Mouse (Mus musculus) splenic B cell, adult 2 months (primary cell): ENCODE data around the gene Macrod2.

Source experiments
- DNase-seq: peaks from one replicate; pipeline ENCODE4 v3.0.0-alpha.2; 2011; ENCODE audit warnings: low read depth, low spot score
- H3K27me3 ChIP-seq: 2 replicates; pipeline ENCODE4 v1.6.1; 2012; ENCODE audit warnings: mild to moderate bottlenecking, low read length, moderate library complexity, mixed read lengths; ENCODE audit not compliant: control insufficient read depth, poor library complexity, insufficient read depth, severe bottlenecking
- H3K36me3 ChIP-seq: 2 replicates; pipeline ENCODE4 v1.6.1; 2012; ENCODE audit warnings: mild to moderate bottlenecking, low read length, moderate library complexity, mixed read lengths; ENCODE audit not compliant: control insufficient read depth, poor library complexity, insufficient read depth, severe bottlenecking

Gene Macrod2

GRCm38 (mm10) chr2:142254566-142254965 lies 1859.5 kb downstream of the Macrod2 start:
- no peak for DNase-seq
- Histone ChIP-seq H3K27me3 (no peaks in the 10 kb centered on the region), H3K36me3 (no peaks in the 10 kb centered on the region)

DNA sequence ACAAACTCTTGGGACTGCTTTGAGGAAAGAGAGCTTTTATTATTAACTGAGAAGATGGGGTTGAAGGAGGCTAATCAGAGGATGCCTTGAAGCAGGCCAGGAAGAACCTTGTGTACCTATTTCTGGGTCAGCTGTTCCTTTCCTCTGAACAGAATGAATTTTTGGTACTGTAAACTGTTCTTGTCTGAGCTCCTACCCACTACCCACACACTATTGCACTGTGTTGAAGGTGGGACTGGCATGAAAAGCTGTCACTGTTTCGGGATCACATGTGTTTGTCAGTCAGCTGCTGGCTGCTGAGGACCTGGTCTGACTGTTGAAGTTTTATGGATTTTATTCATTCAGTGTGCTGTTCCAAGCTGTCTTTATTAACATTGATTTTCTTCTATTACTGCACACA lies 1862.4 kb downstream of the Macrod2 start:
- H3K27me3 ChIP-seq, result no peaks in the 10 kb centered on the region
- no peak for DNase-seq

GRCm38 (mm10) chr2:142261046-142261445 lies 1865.9 kb downstream of the Macrod2 start:
- Histone ChIP-seq H3K36me3 (no peaks in the 10 kb centered on the region), H3K27me3 (no peaks in the 10 kb centered on the region)
- no peak for DNase-seq

More for the DNA sequence above, 1862.4 kb downstream of the Macrod2 start:
- H3K36me3 ChIP-seq, result no peaks in the 10 kb centered on the region

- no peak for DNase-seq
- no peaks in the 10 kb centered on the region for H3K27me3 ChIP-seq
- H3K36me3 ChIP-seq, result no peaks in the 10 kb centered on the region
Measured at GRCm38 (mm10) chr2:142264697-142265096, 1869.6 kb downstream of the Macrod2 start.

- Histone ChIP-seq H3K27me3 (no peaks in the 10 kb centered on the region), H3K36me3 (no peaks in the 10 kb centered on the region)
- no peak for DNase-seq
Measured at GRCm38 (mm10) chr2:142267836-142268235, 1872.7 kb downstream of the Macrod2 start.

- Histone ChIP-seq H3K27me3 (no peaks in the 10 kb centered on the region), H3K36me3 (no peaks in the 10 kb centered on the region)
- DNase-seq, result no peak
Measured at GRCm38 (mm10) chr2:142286761-142287160, 1891.7 kb downstream of the Macrod2 start.

- Histone ChIP-seq H3K36me3 (no peaks in the 10 kb centered on the region), H3K27me3 (no peaks in the 10 kb centered on the region)
- DNase-seq, result no peak
Measured at GRCm38 (mm10) chr2:142294831-142295230, 1899.7 kb downstream of the Macrod2 start.

DNA sequence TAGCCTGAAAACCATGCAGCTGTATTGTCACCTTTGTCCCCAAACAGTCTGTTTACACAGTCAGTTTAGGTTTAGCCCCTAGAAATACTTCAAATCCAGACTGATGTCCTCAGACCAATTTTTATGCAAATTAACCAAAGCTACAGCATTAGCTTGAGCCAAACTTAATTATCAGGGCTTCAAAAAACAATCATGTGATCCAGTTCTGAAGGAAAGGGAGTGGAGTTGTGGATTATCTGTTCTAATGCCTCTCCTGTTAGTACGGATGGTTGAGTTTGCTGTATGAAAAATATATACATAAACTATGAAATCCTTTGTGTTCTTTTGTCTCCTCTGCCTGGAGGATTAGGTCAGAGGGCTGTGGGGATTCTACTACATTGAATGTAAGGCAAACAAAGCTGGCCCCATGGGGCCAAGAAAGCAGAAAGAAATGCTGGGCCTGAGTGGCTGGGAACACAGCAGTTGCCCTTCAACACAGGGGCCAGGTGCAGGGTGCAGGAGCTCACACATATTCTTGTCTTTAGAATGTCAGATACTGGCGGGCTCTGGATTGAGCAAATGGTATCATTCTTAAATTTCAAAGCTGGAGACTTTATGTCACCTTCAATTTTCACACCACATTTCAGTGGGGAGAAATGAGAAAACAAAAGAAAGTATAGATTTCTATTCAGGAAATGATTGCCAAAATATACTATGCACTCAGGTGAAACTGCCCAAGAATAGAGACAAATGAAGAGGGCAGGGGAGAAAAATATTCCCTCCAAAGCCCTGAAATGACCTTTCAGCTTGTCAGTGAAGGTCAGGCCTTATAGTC lies 1908.2 kb downstream of the Macrod2 start:
- no peak for DNase-seq

DNA sequence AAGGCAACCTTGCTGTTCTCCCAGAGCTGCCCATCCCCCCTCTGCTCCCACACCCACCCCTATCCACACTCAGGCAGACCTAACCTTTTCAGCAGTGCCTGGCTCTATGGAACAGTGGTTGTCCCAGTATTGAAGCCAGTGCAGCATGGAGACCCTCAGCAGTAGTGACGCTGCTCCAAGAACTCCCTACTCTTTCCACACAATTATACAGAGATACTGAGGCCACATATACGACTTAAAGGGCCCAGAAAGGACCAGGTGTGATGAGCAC lies 1908.7 kb downstream of the Macrod2 start:
- no peaks in the 10 kb centered on the region for H3K27me3 ChIP-seq
- no peak for DNase-seq
- no peaks in the 10 kb centered on the region for H3K36me3 ChIP-seq

More for the DNA sequence above, 1908.2 kb downstream of the Macrod2 start:
- Histone ChIP-seq H3K27me3 (no peaks in the 10 kb centered on the region), H3K36me3 (no peaks in the 10 kb centered on the region)

- H3K27me3 ChIP-seq, result no peaks in the 10 kb centered on the region
- H3K36me3 ChIP-seq, result no peaks in the 10 kb centered on the region
- DNase-seq, result no peak
Measured at GRCm38 (mm10) chr2:142323158-142323557, 1928.0 kb downstream of the Macrod2 start.

GRCm38 (mm10) chr2:142326737-142327136 lies 1931.6 kb downstream of the Macrod2 start:
- DNase-seq, result no peak

DNA sequence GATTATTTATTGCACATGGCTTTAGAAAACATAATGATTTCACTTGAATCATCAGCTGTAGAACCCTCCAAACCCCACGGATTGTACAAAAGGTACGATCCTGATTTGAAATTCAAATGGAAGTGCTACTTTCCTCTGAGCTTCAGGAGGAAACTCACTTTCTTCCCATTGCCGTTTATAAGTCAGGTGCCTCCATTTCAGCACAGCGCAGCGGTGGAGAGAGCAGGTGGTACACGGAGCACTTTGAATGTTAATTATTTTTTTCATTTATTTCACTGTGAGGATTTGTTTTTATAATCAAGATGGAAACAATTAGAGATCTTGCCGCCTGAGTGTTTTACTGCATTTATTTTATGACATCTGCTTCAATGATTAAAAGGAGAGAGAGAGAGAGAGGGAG lies 1934.7 kb downstream of the Macrod2 start:
- no peaks in the 10 kb centered on the region for H3K36me3 ChIP-seq
- DNase-seq, result no peak
- H3K27me3 ChIP-seq, result no peaks in the 10 kb centered on the region

More at GRCm38 (mm10) chr2:142326737-142327136, 1931.6 kb downstream of the Macrod2 start:
- no peaks in the 10 kb centered on the region for H3K36me3 ChIP-seq
- H3K27me3 ChIP-seq, result no peaks in the 10 kb centered on the region

GRCm38 (mm10) chr2:142334441-142335102 lies 1939.5 kb downstream of the Macrod2 start:
- DNase-seq, result no peak
- no peaks in the 10 kb centered on the region for H3K27me3 ChIP-seq
- no peaks in the 10 kb centered on the region for H3K36me3 ChIP-seq

GRCm38 (mm10) chr2:142335103-142335999 lies 1940.2 kb downstream of the Macrod2 start:
- Histone ChIP-seq H3K27me3 (no peaks in the 10 kb centered on the region), H3K36me3 (no peaks in the 10 kb centered on the region)
- no peak for DNase-seq

DNA sequence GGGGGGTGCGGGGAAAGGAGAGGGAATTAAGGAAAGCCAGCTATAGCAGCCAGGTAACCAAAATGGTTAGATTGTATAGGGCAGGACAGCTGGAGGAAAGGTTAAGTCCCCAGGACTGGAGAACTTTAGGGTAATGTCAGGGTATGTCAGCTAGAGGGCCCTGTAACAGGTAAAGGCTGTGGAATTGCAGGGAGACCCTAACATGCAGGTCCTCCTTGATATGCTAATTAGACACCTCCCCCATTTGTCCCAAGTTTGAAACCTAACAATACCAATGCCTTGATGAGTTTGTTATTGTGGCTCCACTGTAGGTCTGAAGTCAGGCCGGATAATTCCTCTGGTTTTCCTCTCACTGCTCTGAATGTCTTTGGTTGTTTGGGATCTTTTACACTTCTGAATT lies 1948.9 kb downstream of the Macrod2 start:
- Histone ChIP-seq H3K27me3 (no peaks in the 10 kb centered on the region), H3K36me3 (no peaks in the 10 kb centered on the region)
- DNase-seq, result no peak
